Mouse (Mus musculus) bone marrow macrophage, adult 2 months (primary cell): ENCODE results near the gene Baiap2.

Experiments used
- CTCF ChIP-seq: IDR thresholded peaks from 2 replicates; pipeline ENCODE4 v1.5.1; 2012; ENCODE audit warnings: low read depth, mild to moderate bottlenecking, low read length, moderate library complexity
- POLR2A ChIP-seq: IDR thresholded peaks from 2 replicates; pipeline ENCODE4 v1.6.1; 2012; ENCODE audit warnings: mild to moderate bottlenecking, low read depth, low read length, borderline replicate concordance

DNA sequence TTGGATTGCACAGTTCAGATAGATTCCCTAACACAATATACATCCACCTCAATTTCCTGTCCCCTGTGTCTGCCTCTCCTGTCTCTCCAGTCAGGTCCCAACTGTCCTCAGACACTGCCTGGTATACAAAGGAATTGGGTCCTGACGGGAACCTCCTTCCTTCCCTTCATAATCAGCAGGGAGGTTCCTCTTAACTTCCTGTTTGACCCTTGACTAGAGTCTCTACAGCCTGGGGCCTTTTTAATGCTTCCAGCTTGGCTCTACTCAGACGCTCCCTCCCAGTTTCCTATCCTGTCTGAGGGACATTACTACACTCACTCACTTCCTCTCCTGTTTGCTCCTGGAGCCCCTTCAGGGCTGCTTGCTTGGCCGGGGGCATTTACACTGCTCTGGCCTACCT lies 12.9 kb downstream of the Baiap2 start:
- TF ChIP-seq CTCF: no peak
- no peak for TF ChIP-seq POLR2A
